Mouse (Mus musculus) midbrain, embryonic 15.5 days (tissue): ENCODE measurements around the gene Arhgap19. TPM values are rescaled to one million over a fixed set of nuclear protein-coding genes. Genes with fewer than 3 reads are reported as not detected.

Experiments
- ATAC-seq: fragments of 200-750 bp; cut with Nextera tagmentation; replicated peaks from 2 replicates; pipeline ENCODE4 v1.8.0; 2017; ENCODE audit warnings: moderate TSS enrichment
- H3K27ac ChIP-seq: fragments of 300-500 bp; sonication (generic); 2 replicates; pipeline ENCODE4 v1.5.1; 2015; ENCODE audit warnings: mild to moderate bottlenecking, inconsistent platforms
- H3K27me3 ChIP-seq: fragments of 300-500 bp; sonication (generic); replicated peaks from 2 replicates; pipeline ENCODE4 v1.6.1; 2015; ENCODE audit warnings: inconsistent platforms
- H3K36me3 ChIP-seq: fragments of 300-500 bp; sonication (generic); replicated peaks from 2 replicates; pipeline ENCODE4 v1.6.1; 2015; ENCODE audit warnings: inconsistent platforms
- H3K4me1 ChIP-seq: fragments of 300-500 bp; sonication (generic); 2 replicates; pipeline ENCODE4 v1.6.1; 2015; ENCODE audit warnings: inconsistent platforms
- H3K4me2 ChIP-seq: fragments of 300-500 bp; sonication (generic); 2 replicates; pipeline ENCODE4 v1.6.1; 2015; ENCODE audit warnings: inconsistent platforms, mild to moderate bottlenecking, moderate library complexity
- H3K4me3 ChIP-seq: fragments of 300-500 bp; sonication (generic); 2 replicates; pipeline ENCODE4 v1.5.1; 2015; ENCODE audit warnings: mild to moderate bottlenecking, inconsistent platforms
- H3K9ac ChIP-seq: fragments of 300-500 bp; sonication (generic); 2 replicates; pipeline ENCODE4 v1.6.1; 2015; ENCODE audit warnings: mild to moderate bottlenecking, inconsistent platforms
- H3K9me3 ChIP-seq: fragments of 300-500 bp; sonication (generic); 2 replicates; pipeline ENCODE4 v1.6.1; 2016; ENCODE audit warnings: inconsistent platforms
- WGBS: fragments of 180-500 bp; shearing (Covaris S2); methylation state at CpG from one replicate; pipeline ENCODE4 v1.1.7; 2015; ENCODE audit warnings: mixed read lengths; 5-methylcytosine and 5-hydroxymethylcytosine counted together
- polyA plus RNA-seq: library from polyadenylated mRNA; unstranded; fragments of >200 nt; fragmentation: Nextera tagmentation; extraction: Ambion mirVana; gene quantifications from 2 replicates; pipeline ENCODE4 v1.2.1, GENCODE M21; 2015

The Arhgap19 gene
- polyA plus RNA-seq, 1 experiment from 2014 or later: 5.2 TPM

DNA sequence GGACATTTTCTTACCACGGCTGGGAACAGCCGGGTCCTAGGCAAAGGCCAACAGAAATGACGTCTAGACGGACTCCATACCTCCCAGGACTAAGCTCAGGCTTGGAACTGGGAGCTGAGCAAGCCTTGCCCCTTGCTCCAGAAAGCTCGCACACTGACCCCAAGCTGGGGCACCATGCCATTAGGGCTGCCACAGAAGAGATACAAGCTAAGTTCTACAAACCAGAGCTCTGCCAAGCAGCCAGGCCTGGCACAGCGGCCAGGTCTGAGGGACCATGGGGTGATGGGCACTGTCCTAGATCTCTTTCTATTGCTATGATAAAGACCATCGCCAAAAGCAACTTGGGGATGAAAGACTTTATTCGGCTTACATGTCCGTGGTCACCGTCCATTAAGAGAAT lies 10.7 kb upstream of the Arhgap19 start:
- Histone ChIP-seq H3K4me3 (no peak overlapping the region), H3K27ac (no peak overlapping the region), H3K27me3 (no peaks in the 10 kb centered on the region), H3K4me2 (no peak overlapping the region), H3K4me1 (no peaks in the 10 kb centered on the region), H3K36me3 (no peaks in the 10 kb centered on the region), H3K9ac (no peak overlapping the region), H3K9me3 (no peaks in the 10 kb centered on the region)
- no peak for ATAC-seq
- 97% methylated on average over 10 of the region's 10 CpGs for WGBS

DNA sequence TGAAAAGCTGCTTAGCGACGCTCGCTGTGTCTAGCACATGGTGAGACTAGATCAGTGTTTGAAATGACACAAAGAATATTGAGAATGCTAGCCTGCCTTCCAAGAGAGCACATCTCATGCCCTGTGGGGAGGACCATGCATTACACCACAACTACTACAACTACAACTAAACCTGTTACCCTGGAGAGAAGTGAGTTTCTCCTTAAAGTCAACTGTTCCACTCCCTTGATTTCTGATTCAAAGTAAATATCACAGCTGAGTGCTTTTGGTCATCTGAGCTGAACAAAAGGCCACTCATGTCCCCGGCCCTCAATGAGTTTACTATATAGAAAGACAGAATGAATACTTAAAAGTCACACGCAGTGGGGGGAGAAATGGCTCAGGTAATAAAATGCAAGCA lies 8.2 kb upstream of the Arhgap19 start:
- Histone ChIP-seq H3K4me1 (no peaks in the 10 kb centered on the region), H3K4me2 (no peak overlapping the region), H3K36me3 (no peaks in the 10 kb centered on the region), H3K4me3 (no peak overlapping the region), H3K27ac (no peak overlapping the region), H3K27me3 (no peaks in the 10 kb centered on the region), H3K9ac (no peak overlapping the region), H3K9me3 (no peaks in the 10 kb centered on the region)
- 72% methylated on average over 5 of the region's 5 CpGs for WGBS
- ATAC-seq: no peak

DNA sequence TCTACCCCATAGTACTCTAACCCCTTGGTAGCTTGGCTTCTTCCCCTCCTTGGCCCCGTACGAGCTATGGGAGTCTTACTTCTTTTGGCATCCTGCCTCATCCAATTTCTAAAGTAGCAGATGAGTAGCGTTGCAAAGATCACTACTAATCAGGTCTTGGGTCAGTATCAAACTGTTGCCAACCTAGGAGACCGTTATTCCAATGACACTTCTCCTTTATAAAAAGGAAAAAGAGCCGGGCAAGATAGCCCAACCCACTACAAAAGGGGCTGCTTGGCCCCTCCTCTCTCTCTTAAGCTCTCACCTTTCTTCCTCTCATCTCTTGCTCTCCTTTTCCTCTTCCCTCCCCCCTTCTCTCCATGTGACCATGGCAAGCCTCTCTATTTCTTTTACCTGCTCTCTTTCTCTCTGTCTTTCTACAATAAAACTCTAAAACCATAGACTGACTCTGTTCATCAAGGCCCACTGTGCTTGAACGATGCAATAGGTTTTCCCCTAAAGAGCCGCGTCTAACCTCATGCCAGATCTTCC lies 6.3 kb upstream of the Arhgap19 start:
- 77% methylated on average over 8 of the region's 8 CpGs for WGBS
- no peaks in the 10 kb centered on the region for H3K27me3 ChIP-seq
- no peak overlapping the region for H3K4me2 ChIP-seq
- no peak for ATAC-seq
- no peak overlapping the region for H3K27ac ChIP-seq
- no peaks in the 10 kb centered on the region for H3K36me3 ChIP-seq
- no peaks in the 10 kb centered on the region for H3K4me1 ChIP-seq
- no peaks in the 10 kb centered on the region for H3K9me3 ChIP-seq
- H3K9ac ChIP-seq: no peak overlapping the region
- H3K4me3 ChIP-seq: no peak overlapping the region

DNA sequence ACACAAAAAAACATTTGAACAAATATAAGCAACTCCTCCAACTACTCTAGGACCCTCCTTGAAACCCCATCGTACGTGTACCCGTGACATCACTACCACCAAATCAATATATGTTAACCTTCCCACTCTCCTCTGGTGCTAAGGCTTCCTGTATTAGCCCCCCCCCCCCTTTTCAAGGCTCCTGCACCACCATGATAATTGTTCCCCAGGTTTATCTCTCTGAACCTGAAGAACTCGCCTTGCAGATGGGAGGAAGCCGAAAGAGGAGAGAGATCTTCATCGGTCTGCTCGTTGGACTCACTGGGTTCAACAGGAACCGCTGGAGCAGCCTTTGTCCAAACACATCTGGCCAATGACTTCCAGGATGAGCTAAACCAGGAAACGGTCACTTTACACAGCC lies 5.7 kb upstream of the Arhgap19 start:
- H3K9me3 ChIP-seq: no peaks in the 10 kb centered on the region
- WGBS: 94% methylated on average over 9 of the region's 9 CpGs

DNA sequence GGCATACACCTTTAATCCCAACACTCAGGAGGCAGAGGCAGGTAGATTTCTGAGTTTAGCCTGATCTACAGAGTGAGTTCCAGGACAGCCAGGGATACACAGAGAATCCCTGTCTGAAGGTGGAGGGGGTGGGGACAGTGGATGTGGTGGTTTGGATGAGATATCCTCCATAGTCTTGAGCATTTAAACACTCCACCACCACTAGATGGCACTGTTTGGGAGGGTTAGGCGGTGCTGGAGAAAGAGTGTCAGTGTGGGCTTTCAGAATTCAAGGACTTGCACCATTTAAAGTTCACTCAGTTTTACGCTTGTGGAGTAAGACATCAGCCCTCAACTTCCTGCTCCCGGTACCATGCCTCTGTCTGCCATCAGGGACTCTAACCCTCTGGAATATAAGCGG lies 4.0 kb upstream of the Arhgap19 start:
- ATAC-seq: no peak
- H3K9ac ChIP-seq: no peak overlapping the region
- WGBS: 91% methylated on average over 4 of the region's 4 CpGs

More for the DNA sequence above, 5.7 kb upstream of the Arhgap19 start:
- no peaks in the 10 kb centered on the region for H3K27me3 ChIP-seq
- H3K27ac ChIP-seq: no peak overlapping the region
- ATAC-seq: no peak
- no peaks in the 10 kb centered on the region; the same call in 1 of the 2 replicates for H3K4me1 ChIP-seq
- no peak overlapping the region for H3K4me2 ChIP-seq
- H3K4me3 ChIP-seq: no peak overlapping the region
- H3K36me3 ChIP-seq: no peaks in the 10 kb centered on the region
- H3K9ac ChIP-seq: no peak overlapping the region

DNA sequence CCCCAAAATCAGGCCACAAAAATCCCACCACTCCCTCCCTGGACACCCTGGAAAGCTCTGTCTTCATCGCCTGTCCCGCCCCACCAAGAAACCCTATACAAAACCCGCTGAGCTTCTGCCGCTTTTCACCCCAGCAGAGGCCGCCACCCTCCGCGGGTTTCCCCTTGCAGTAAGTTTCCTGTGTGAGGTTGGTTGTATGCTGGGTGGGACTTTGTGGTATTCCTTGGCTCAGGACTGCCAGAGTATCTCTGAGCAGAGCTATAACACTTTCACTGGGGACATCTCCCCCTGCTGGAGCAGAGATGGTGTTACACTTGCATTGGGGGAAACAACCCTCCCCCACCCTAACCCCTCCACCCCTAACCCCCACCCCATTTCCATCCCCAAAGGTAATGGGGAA lies 1.5 kb upstream of the Arhgap19 start:
- 38% methylated on average over 7 of the region's 7 CpGs for WGBS
- Histone ChIP-seq H3K4me3 (no peak overlapping the region), H3K4me1 (peaks cover 17% of the 10 kb centered on the region), H3K9ac (no peak overlapping the region), H3K27ac (no peak overlapping the region), H3K9me3 (no peaks in the 10 kb centered on the region), H3K36me3 (no peaks in the 10 kb centered on the region), H3K4me2 (no peak overlapping the region), H3K27me3 (no peaks in the 10 kb centered on the region)
- no peak for ATAC-seq

More for the DNA sequence above, 4.0 kb upstream of the Arhgap19 start:
- Histone ChIP-seq H3K9me3 (no peaks in the 10 kb centered on the region), H3K27me3 (no peaks in the 10 kb centered on the region), H3K4me2 (no peak overlapping the region), H3K36me3 (no peaks in the 10 kb centered on the region), H3K4me3 (no peak overlapping the region), H3K27ac (no peak overlapping the region), H3K4me1 (peaks cover 9% of the 10 kb centered on the region)

DNA sequence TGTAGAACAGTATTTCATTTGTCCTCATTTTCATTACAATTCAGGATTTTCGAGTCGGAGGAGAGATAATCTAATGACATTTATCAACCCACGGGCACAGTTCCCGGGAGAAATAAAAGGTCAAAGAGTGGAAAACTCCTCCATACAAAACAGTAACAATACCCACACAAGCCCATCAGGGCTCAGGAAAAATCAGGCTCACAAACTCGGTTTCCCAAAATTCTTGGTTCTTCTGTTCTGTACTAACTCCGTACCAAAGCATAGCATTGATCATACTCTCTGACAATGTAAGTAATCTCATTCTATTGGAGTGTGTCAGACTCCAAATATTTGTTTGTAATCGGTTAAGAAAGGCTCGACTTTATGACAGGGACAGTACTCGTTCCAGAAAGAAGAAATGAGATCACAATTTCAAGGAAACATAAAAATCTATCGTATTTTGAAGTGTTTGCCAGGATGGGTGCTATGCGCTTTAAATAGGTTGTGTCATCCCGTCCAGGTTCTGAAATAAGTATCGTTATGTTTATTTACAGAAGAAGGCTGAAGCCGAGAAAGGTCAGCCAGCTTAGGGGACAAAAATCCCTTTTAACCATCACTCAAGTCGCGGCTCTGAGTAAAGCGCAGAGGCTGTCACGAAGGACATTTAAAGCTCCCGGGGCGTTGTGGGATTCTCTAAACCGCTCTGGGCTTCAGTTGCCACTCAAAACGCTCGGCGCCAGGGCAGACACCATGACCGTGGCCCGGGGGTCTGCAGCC lies 683 bp downstream of the Arhgap19 start:
- Histone ChIP-seq H3K36me3 (no peaks in the 10 kb centered on the region), H3K4me2 (peak overlapping the region; percentile 75), H3K9ac (peak overlapping the region; percentile 71), H3K4me1 (peaks cover 17% of the 10 kb centered on the region), H3K27ac (peak overlapping the region; percentile 70), H3K9me3 (no peaks in the 10 kb centered on the region), H3K27me3 (no peaks in the 10 kb centered on the region), H3K4me3 (peak overlapping the region; percentile 96)
- 3% methylated on average over 26 of the region's 26 CpGs for WGBS
- no peak for ATAC-seq

DNA sequence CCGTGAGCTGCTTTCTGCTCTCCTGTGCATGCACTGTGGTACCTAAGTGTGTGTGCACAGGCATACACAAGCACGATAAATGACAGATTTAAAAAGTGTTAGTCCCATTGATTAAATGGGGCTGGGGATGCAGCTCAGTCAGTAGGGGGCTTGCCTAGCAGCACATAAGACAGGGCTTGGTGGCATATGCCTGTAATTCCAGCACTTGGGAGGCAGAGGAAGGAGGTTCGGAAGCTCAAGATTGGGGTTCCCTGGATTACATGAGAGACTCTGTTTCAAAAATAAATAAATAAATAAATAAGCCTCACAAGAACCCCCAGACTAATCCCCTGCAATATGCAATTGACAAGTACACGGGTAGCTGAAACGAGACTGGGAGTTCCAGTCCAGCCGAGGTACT lies 1.4 kb downstream of the Arhgap19 start:
- Histone ChIP-seq H3K36me3 (no peaks in the 10 kb centered on the region), H3K9me3 (no peaks in the 10 kb centered on the region), H3K27me3 (no peaks in the 10 kb centered on the region), H3K4me1 (peaks cover 17% of the 10 kb centered on the region), H3K4me2 (0 out of 2 replicates have a peak overlapping the region, but pooled peaks have one; percentile 10), H3K4me3 (no peak overlapping the region), H3K9ac (no peak overlapping the region), H3K27ac (no peak overlapping the region)
- ATAC-seq: no peak
- 34% methylated on average over 6 of the region's 6 CpGs for WGBS

DNA sequence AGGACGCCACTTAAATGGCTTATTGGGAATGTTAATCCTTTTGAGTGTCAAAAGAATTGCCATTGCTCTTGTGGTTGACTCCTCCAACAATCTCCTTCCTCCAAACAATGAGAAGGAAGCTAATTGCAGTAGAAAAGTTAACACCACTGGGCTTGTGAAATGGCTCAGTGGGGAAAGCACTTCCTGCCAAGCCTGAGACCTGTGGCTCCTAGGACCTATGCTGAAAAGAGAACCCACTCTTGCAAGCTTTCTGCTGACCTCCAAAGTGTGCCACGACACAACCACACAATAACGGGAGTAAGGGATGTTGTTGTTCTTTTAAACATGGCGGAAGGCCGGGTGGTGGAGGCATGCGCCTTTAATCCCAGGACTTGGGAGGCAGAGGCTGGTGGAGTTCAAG lies 4.3 kb downstream of the Arhgap19 start:
- no peak overlapping the region for H3K27ac ChIP-seq
- H3K36me3 ChIP-seq: no peaks in the 10 kb centered on the region
- H3K4me3 ChIP-seq: no peak overlapping the region
- H3K4me2 ChIP-seq: no peak overlapping the region
- peaks cover 17% of the 10 kb centered on the region for H3K4me1 ChIP-seq
- no peaks in the 10 kb centered on the region for H3K9me3 ChIP-seq
- H3K9ac ChIP-seq: no peak overlapping the region
- ATAC-seq: no peak
- WGBS: 87% methylated on average over 6 of the region's 6 CpGs
- no peaks in the 10 kb centered on the region for H3K27me3 ChIP-seq

DNA sequence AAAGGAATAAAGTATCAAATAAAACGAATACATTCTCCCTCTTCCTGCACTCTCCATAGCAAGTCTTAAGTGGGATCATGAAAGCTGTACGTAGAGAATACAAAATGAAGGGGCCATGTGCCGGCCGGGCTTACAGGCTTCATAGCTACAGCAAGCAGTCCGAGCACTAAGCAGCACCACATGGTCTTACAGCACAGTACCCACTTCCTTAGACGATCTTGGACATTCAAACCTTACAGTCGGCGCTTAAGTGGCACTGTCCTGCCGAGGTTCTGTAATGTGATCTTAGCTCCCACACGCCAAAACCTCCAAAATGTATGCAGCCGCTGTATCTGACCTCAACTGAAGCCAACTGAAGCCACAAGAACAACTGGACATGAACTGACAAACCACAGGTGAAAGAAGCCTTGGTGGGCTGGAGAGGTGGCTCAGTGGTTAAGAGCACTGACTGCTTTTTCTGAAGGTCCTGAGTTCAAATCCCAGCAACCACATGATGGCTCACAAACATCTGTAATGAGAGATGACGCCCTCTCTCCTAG lies 5.0 kb downstream of the Arhgap19 start:
- H3K4me2 ChIP-seq: no peak overlapping the region
- peaks cover 13% of the 10 kb centered on the region for H3K4me1 ChIP-seq
- no peak overlapping the region for H3K27ac ChIP-seq
- H3K9me3 ChIP-seq: no peaks in the 10 kb centered on the region
- H3K36me3 ChIP-seq: no peaks in the 10 kb centered on the region
- no peak overlapping the region for H3K4me3 ChIP-seq
- no peak overlapping the region for H3K9ac ChIP-seq
- 81% methylated on average over 12 of the region's 12 CpGs for WGBS
- no peak for ATAC-seq
- H3K27me3 ChIP-seq: no peaks in the 10 kb centered on the region

DNA sequence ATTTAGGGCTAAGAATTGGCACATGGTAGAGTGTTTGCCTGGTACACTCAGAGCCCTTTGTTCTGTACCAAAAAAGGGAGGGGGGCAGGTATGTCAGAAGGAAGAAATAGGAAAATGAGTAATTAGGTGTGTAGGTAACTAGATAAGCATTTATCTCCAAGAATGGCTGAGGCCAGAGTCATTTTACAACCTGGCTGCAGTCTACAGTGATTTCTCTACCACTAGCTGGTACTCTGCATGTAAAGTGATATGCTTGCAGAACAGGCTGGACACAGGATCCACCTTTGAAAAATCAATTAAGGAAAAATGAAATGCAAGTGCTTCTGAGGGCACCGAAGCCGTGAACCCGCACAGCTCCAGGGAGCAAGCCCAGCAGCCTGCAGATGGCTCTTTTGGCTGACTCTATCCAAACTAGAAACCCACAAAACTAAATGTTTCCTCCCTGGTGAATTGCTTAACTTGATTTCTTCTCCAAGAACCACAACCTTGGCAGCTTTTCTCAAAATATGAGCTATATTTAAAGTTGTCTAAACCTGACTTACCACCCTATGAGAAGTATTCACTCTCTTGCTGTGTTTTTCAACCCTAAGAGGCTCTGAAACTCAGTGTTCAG lies 5.6 kb downstream of the Arhgap19 start:
- no peak for ATAC-seq
- Histone ChIP-seq H3K4me2 (no peak overlapping the region), H3K4me3 (no peak overlapping the region), H3K27me3 (no peaks in the 10 kb centered on the region), H3K9me3 (no peaks in the 10 kb centered on the region), H3K9ac (no peak overlapping the region), H3K4me1 (peaks cover 12% of the 10 kb centered on the region), H3K36me3 (no peaks in the 10 kb centered on the region), H3K27ac (no peak overlapping the region)
- 70% methylated on average over 3 of the region's 3 CpGs for WGBS

DNA sequence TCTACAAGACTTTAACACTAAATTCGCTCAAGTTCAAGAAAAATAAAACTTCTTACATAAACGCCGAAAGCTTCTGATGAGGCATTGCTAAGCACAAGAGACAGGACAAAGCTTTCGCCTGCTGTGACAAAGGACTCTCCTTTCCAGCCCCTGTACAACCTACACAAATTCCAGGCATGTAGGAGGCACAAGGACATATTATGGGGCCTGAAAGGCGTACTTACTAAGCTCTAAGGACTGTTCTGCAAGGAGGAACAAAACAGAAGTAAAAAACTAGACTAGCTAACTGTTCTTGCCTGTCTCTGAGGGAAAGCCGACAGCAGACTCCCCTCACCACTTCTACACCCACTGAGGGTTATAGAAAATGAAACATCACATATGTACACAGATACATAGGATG lies 6.9 kb downstream of the Arhgap19 start:
- 38% methylated on average over 6 of the region's 6 CpGs for WGBS
- Histone ChIP-seq H3K9me3 (no peaks in the 10 kb centered on the region), H3K27me3 (no peaks in the 10 kb centered on the region), H3K27ac (no peak overlapping the region), H3K9ac (no peak overlapping the region), H3K36me3 (no peaks in the 10 kb centered on the region), H3K4me1 (no peaks in the 10 kb centered on the region), H3K4me3 (no peak overlapping the region), H3K4me2 (no peak overlapping the region)
- no peak for ATAC-seq
